Mouse (Mus musculus) E14TG2a.4 (cell line): ENCODE measurements around the gene Gm28043.

Source experiments
- CTCF ChIP-seq: conservative IDR thresholded peaks from 2 replicates; pipeline ENCODE4 v1.5.1; 2014; ENCODE audit warnings: low read length
- POU5F1 ChIP-seq: IDR thresholded peaks from 2 replicates; pipeline ENCODE4 v1.6.1; 2014; ENCODE audit warnings: low read length, borderline replicate concordance

GRCm38 (mm10) chr17:29692827-29693226 lies 78.2 kb downstream of the Gm28043 start:
- TF ChIP-seq CTCF (no peak), POU5F1 (no peak)
